Mouse (Mus musculus) cortical plate, adult 2 months (tissue): ENCODE measurements around the gene Csf1.

ENCODE experiments used
- CTCF ChIP-seq: fragments of 200-500 bp; IDR thresholded peaks from 2 replicates; pipeline ENCODE4 v1.5.1; 2011; ENCODE audit warnings: mild to moderate bottlenecking, control low read depth, low read length; ENCODE audit not compliant: insufficient read depth; ENCODE audit errors: extremely low read depth
- POLR2A ChIP-seq: fragments of 200-500 bp; IDR thresholded peaks from 2 replicates; pipeline ENCODE4 v1.6.1; 2011; ENCODE audit warnings: mild to moderate bottlenecking, low read length, control low read depth; ENCODE audit not compliant: insufficient read depth; ENCODE audit errors: extremely low read depth

- TF ChIP-seq CTCF (no peak), POLR2A (no peak)
Observed at GRCm38 (mm10) chr3:107788885-107789284, 28.6 kb upstream of the Csf1 start.
